Mouse (Mus musculus): ENCODE measurements at regions not wholly inside any gene's neighbourhood (a gene's known extent, or its start where the extent isn't known, plus 50 kb on each side); places are given as distances from the start of the nearest gene placed in this dataset.
A peak's percentile ranks its signal among the peaks of the same experiment; 100 is the strongest.

GRCm38 (mm10) chr19:15663659-15664255 lies 283.4 kb downstream of the Psat1 start:
- DNase-seq: peak in 1 of 2 experiments; percentile 10
- Histone ChIP-seq H3K27ac (ENCODE audit: insufficient read depth, low read length) (no peak overlapping the region), H3K4me1 (ENCODE audit: control insufficient read depth, insufficient read depth, low read length) (no peaks in the 10 kb centered on the region; the same call in 1 of the 2 replicates), H3K27me3 (ENCODE audit: control insufficient read depth, insufficient read depth, low read length) (no peaks in the 10 kb centered on the region; the same call in 1 of the 2 replicates), H3K4me3 (replicated peaks; ENCODE audit: insufficient read depth, low read depth, low read length) (no peak overlapping the region)
- TF ChIP-seq CTCF (IDR thresholded peaks at IDR 0.05; ENCODE audit: borderline replicate concordance, insufficient read depth, low read depth, low read length) (no peak), POLR2A (IDR thresholded peaks at IDR 0.05; ENCODE audit: borderline replicate concordance, insufficient read depth, low read length) (no peak)
- WGBS: 19% methylated on average over 3 of the region's 3 CpGs

DNA sequence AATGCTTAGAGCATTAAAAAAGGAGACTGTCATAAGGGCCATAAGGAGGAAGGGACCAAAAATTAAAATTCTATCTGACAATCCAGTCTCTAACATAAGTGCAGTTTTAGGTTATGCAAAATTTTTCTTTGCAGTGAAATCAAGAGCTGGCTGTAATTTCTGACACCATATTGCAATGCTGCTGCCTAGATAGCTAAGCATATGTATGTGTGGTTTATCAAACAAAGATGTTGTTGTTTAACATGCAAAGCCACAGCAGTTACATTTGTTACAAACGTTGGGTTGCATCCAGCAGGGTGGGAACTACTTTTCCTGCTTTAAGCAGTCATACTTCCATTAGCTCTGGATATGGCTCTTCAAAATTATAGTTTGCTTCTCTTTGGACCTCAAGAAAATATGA lies 288.5 kb downstream of the Psat1 start:
- TF ChIP-seq POLR2A (IDR thresholded peaks at IDR 0.05; ENCODE audit: borderline replicate concordance, insufficient read depth, low read length) (no peak), CTCF (IDR thresholded peaks at IDR 0.05; ENCODE audit: borderline replicate concordance, insufficient read depth, low read depth, low read length) (no peak)
- no peak overlapping the region for H3K27ac ChIP-seq (ENCODE audit: insufficient read depth, low read length)
- no peaks in the 10 kb centered on the region; the same call in 1 of the 2 replicates for H3K27me3 ChIP-seq (ENCODE audit: control insufficient read depth, insufficient read depth, low read length)
- no peak overlapping the region for H3K4me3 ChIP-seq (replicated peaks; ENCODE audit: insufficient read depth, low read depth, low read length)
- WGBS: 69% methylated on average over 1 of the region's 1 CpGs
- DNase-seq: no peak
- no peaks in the 10 kb centered on the region for H3K4me1 ChIP-seq (ENCODE audit: control insufficient read depth, insufficient read depth, low read length)

- Histone ChIP-seq H3K27me3 (ENCODE audit: control insufficient read depth, insufficient read depth, low read length) (no peaks in the 10 kb centered on the region; the same call in 1 of the 2 replicates), H3K27ac (ENCODE audit: insufficient read depth, low read length) (no peak overlapping the region), H3K4me3 (replicated peaks; ENCODE audit: insufficient read depth, low read depth, low read length) (no peak overlapping the region), H3K4me1 (ENCODE audit: control insufficient read depth, insufficient read depth, low read length) (no peaks in the 10 kb centered on the region)
- WGBS: 49% methylated on average over 1 of the region's 1 CpGs
- no peak for DNase-seq
- TF ChIP-seq POLR2A (IDR thresholded peaks at IDR 0.05; ENCODE audit: borderline replicate concordance, insufficient read depth, low read length) (no peak), CTCF (IDR thresholded peaks at IDR 0.05; ENCODE audit: borderline replicate concordance, insufficient read depth, low read depth, low read length) (no peak)
Measured at GRCm38 (mm10) chr19:15657846-15658245, 289.3 kb downstream of the Psat1 start.

- TF ChIP-seq POLR2A (IDR thresholded peaks at IDR 0.05; ENCODE audit: borderline replicate concordance, insufficient read depth, low read length) (no peak), CTCF (IDR thresholded peaks at IDR 0.05; ENCODE audit: borderline replicate concordance, insufficient read depth, low read depth, low read length) (peak; percentile 53; the same call in 1 of the 2 replicates)
- no peaks in the 10 kb centered on the region for H3K27me3 ChIP-seq (ENCODE audit: control insufficient read depth, insufficient read depth, low read length)
- H3K4me3 ChIP-seq (replicated peaks; ENCODE audit: insufficient read depth, low read depth, low read length): no peak overlapping the region
- no peak overlapping the region for H3K27ac ChIP-seq (ENCODE audit: insufficient read depth, low read length)
- WGBS: 25% methylated on average over 4 of the region's 4 CpGs
- H3K4me1 ChIP-seq (ENCODE audit: control insufficient read depth, insufficient read depth, low read length): no peaks in the 10 kb centered on the region
- DNase-seq: no peak
Measured at GRCm38 (mm10) chr19:15649368-15649767, 297.8 kb downstream of the Psat1 start.

DNA sequence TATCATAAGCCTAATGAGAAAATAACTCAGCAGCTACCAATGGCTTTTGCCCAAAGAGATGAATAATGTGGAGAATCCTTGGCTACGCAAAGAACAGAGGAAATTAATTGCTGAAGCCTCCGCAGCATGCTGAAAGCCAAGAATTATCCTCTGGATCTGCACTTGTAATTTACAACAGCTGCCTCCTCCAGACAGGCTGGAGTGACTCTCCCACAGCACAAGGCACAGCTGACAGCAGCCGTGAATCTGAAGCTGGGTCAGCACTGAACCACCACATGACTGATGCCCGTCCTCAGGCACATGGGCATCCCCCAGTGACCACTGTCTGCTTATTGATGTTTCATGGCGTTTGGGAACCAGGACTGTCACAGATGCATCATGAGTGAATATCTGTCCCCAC lies 299.8 kb downstream of the Psat1 start:
- Histone ChIP-seq H3K27ac (ENCODE audit: insufficient read depth, low read length) (no peak overlapping the region), H3K27me3 (ENCODE audit: control insufficient read depth, insufficient read depth, low read length) (no peaks in the 10 kb centered on the region), H3K4me1 (ENCODE audit: control insufficient read depth, insufficient read depth, low read length) (no peaks in the 10 kb centered on the region), H3K4me3 (replicated peaks; ENCODE audit: insufficient read depth, low read depth, low read length) (no peak overlapping the region)
- DNase-seq: no peak
- TF ChIP-seq POLR2A (IDR thresholded peaks at IDR 0.05; ENCODE audit: borderline replicate concordance, insufficient read depth, low read length) (no peak), CTCF (IDR thresholded peaks at IDR 0.05; ENCODE audit: borderline replicate concordance, insufficient read depth, low read depth, low read length) (no peak)
- WGBS: 32% methylated on average over 5 of the region's 5 CpGs

DNA sequence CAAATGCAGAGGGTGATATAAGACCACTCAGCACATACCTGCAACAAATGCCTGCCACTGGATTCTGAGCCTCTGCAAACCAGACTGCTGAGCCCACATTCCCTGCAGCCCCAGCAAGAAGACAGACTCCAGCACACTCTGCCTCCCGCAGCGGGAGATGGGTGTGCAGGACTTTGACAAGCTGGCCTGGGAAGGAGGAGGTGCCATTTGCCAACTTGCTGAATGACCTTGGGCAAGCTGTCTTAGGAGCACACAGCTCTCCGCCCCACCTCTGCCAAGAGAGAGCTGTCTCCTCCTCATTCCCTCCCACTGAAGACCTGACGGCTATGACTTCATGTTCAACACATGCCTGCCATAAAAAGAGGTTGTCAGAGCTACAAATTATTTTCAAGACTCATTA lies 302.4 kb downstream of the Psat1 start:
- no peak overlapping the region for H3K27ac ChIP-seq (ENCODE audit: insufficient read depth, low read length)

GRCm38 (mm10) chr19:15617233-15617915 lies 329.8 kb downstream of the Psat1 start:
- no peaks in the 10 kb centered on the region for H3K27me3 ChIP-seq (ENCODE audit: control insufficient read depth, insufficient read depth, low read length)
- 20% methylated on average over 6 of the region's 6 CpGs for WGBS
- no peak overlapping the region for H3K4me3 ChIP-seq (replicated peaks; ENCODE audit: insufficient read depth, low read depth, low read length)
- peak; percentile 52; the same call in 1 of the 2 replicates for TF ChIP-seq CTCF (IDR thresholded peaks at IDR 0.05; ENCODE audit: borderline replicate concordance, insufficient read depth, low read depth, low read length)
- TF ChIP-seq POLR2A (IDR thresholded peaks at IDR 0.05; ENCODE audit: borderline replicate concordance, insufficient read depth, low read length): no peak
- no peaks in the 10 kb centered on the region for H3K4me1 ChIP-seq (ENCODE audit: control insufficient read depth, insufficient read depth, low read length)
- peak; percentile 13 to 28 for DNase-seq
- H3K27ac ChIP-seq (ENCODE audit: insufficient read depth, low read length): no peak overlapping the region

More for the DNA sequence above, 302.4 kb downstream of the Psat1 start:
- DNase-seq: peak in 1 of 2 experiments; percentile 9
- Histone ChIP-seq H3K27me3 (ENCODE audit: control insufficient read depth, insufficient read depth, low read length) (no peaks in the 10 kb centered on the region), H3K4me3 (replicated peaks; ENCODE audit: insufficient read depth, low read depth, low read length) (no peak overlapping the region), H3K4me1 (ENCODE audit: control insufficient read depth, insufficient read depth, low read length) (no peaks in the 10 kb centered on the region)
- 37% methylated on average over 4 of the region's 4 CpGs for WGBS
- TF ChIP-seq CTCF (IDR thresholded peaks at IDR 0.05; ENCODE audit: borderline replicate concordance, insufficient read depth, low read depth, low read length): no peak

All from cerebellum, adult 2 months (tissue).